Mouse (Mus musculus) lung, postnatal 0 days (tissue): ENCODE measurements at regions not wholly inside any gene's neighbourhood (a gene's known extent, or its start where the extent isn't known, plus 50 kb on each side); places are given as distances from the start of the nearest gene placed in this dataset.
A peak's percentile ranks its signal among the peaks of the same experiment; 100 is the strongest.

Experiments
- ATAC-seq: fragments of 200-750 bp; cut with Nextera tagmentation; 2 replicates; pipeline ENCODE4 v1.8.0; 2017; ENCODE audit warnings: moderate library complexity
- DNase-seq: peaks from one replicate; pipeline ENCODE4 v3.0.0-alpha.2; 2016; ENCODE audit warnings: low spot score
- H3K27ac ChIP-seq: fragments of 300-500 bp; sonication (generic); 2 replicates; pipeline ENCODE4 v1.5.1; 2014; ENCODE audit warnings: antibody characterized with exemption, mild to moderate bottlenecking, low read length, mixed read lengths
- H3K27me3 ChIP-seq: fragments of 300-500 bp; sonication (generic); replicated peaks from 2 replicates; pipeline ENCODE4 v1.6.1; 2014; ENCODE audit warnings: low read length, mixed read lengths; ENCODE audit not compliant: insufficient read depth
- H3K36me3 ChIP-seq: fragments of 300-500 bp; sonication (generic); 2 replicates; pipeline ENCODE4 v1.6.1; 2014; ENCODE audit warnings: low read length, mixed read lengths; ENCODE audit not compliant: insufficient read depth
- H3K4me1 ChIP-seq: fragments of 300-500 bp; sonication (generic); 2 replicates; pipeline ENCODE4 v1.6.1; 2014; ENCODE audit warnings: antibody characterized with exemption, low read depth, low read length, mixed read lengths; ENCODE audit not compliant: insufficient read depth
- H3K4me2 ChIP-seq: fragments of 300-500 bp; sonication (generic); replicated peaks from 2 replicates; pipeline ENCODE4 v1.6.1; 2014; ENCODE audit warnings: low read depth, mild to moderate bottlenecking, low read length, moderate library complexity, mixed read lengths
- H3K4me3 ChIP-seq: fragments of 300-500 bp; sonication (generic); 2 replicates; pipeline ENCODE4 v1.5.1; 2014; ENCODE audit warnings: low read depth, low read length
- H3K9ac ChIP-seq: fragments of 300-500 bp; sonication (generic); replicated peaks from 2 replicates; pipeline ENCODE4 v1.6.1; 2014; ENCODE audit warnings: low read depth, mild to moderate bottlenecking
- H3K9me3 ChIP-seq: fragments of 300-500 bp; sonication (generic); 2 replicates; pipeline ENCODE4 v1.6.1; 2016; ENCODE audit warnings: low read length, mixed read lengths
- CTCF ChIP-seq: IDR thresholded peaks from 2 replicates; pipeline ENCODE4 v1.5.1; 2016; ENCODE audit warnings: antibody characterized with exemption, mild to moderate bottlenecking
- EP300 ChIP-seq: IDR thresholded peaks from 2 replicates; pipeline ENCODE4 v1.6.1; 2016; ENCODE audit warnings: antibody characterized with exemption, mild to moderate bottlenecking, control low read depth
- WGBS: fragments of 180-500 bp; shearing (Covaris S2); extraction: QIAGEN DNeasy Blood & Tissue Kit; methylation state at CpG from one replicate; pipeline ENCODE4 v1.1.7; 2014; 5-methylcytosine and 5-hydroxymethylcytosine counted together

DNA sequence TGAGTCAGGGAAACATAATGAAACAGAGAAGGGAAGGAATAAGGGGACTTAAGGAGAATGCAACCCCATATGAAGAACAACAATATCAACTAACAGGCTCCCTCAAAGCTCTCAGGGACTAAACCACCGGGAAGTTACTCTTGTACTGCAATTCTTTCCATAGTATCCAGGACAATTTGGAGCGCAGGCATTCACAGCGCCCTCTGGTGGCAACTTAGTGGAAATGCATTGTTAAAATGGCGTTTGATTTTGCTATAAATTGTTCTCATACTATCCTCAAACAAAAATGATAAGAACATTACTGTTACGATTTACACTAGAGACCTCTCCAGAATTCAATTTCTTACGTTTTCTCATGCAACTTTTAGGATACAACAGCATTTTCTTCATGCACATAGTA, 1126.1 kb downstream of the Pcdh9 start:
- DNase-seq (no peak), ATAC-seq (no peak)
- no peaks in the 10 kb centered on the region for H3K4me1 ChIP-seq
- no peaks in the 10 kb centered on the region for H3K9me3 ChIP-seq
- 20% methylated on average over 6 of the region's 6 CpGs for WGBS
- no peak overlapping the region for H3K4me3 ChIP-seq
- TF ChIP-seq CTCF (peak; percentile 64), EP300 (no peak)
- no peaks in the 10 kb centered on the region for H3K36me3 ChIP-seq
- H3K27ac ChIP-seq = no peak overlapping the region
- no peak overlapping the region for H3K4me2 ChIP-seq
- no peak overlapping the region for H3K9ac ChIP-seq
- H3K27me3 ChIP-seq = no peaks in the 10 kb centered on the region

DNA sequence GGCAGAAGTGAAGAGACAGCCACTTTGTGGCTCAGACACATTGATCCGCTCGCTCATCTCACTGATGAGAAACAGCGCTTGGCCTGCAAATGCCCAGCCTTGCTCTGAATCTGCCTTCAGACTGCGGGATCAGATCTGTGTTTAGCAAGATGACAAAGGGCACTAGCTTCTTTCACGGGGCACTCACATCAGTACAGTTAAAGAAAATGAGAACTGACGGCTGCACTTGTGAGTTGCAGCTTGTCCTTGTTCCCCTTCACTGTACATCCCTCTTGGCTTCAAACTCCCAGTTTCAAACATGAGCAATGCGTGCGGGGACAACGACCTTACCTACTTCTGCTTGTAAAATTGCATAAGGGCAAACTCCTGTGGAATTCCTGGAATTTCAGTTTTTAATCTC, 1135.8 kb downstream of the Pcdh9 start:
- no peak for DNase-seq
- WGBS = 62% methylated on average over 9 of the region's 9 CpGs
- Histone ChIP-seq H3K27me3 (no peaks in the 10 kb centered on the region), H3K9ac (no peak overlapping the region), H3K27ac (no peak overlapping the region), H3K36me3 (no peaks in the 10 kb centered on the region), H3K9me3 (no peaks in the 10 kb centered on the region), H3K4me1 (no peaks in the 10 kb centered on the region), H3K4me2 (no peak overlapping the region), H3K4me3 (no peak overlapping the region)
- no peak for ATAC-seq
- TF ChIP-seq CTCF = no peak

DNA sequence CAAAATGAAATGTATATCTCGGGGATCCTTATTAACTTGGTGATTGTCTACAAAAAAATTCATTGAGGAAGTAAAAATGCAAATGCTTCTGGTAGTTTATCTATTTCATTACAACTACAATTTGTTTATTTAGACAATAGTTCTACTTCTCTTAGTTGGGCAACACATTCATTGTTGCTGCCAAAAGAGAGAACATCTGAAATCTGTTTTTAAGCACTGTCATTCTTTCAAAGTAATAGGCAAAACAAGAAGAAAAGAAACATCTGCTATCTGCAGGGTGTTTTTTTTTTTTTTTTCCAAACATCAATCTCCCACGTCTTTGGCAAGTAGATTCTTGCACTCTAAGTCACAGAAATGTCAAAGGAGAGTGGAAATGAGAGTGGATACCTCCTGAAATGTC, 1172.8 kb downstream of the Pcdh9 start:
- WGBS = 29% methylated on average over 2 of the region's 2 CpGs
- no peak overlapping the region for H3K27ac ChIP-seq
- TF ChIP-seq EP300 (no peak), CTCF (no peak)
- ATAC-seq (no peak), DNase-seq (peak; percentile 75)
- no peak overlapping the region for H3K9ac ChIP-seq
- no peaks in the 10 kb centered on the region for H3K36me3 ChIP-seq
- no peak overlapping the region for H3K4me2 ChIP-seq
- no peaks in the 10 kb centered on the region for H3K27me3 ChIP-seq
- no peaks in the 10 kb centered on the region for H3K9me3 ChIP-seq
- H3K4me1 ChIP-seq = no peaks in the 10 kb centered on the region
- H3K4me3 ChIP-seq = no peak overlapping the region

DNA sequence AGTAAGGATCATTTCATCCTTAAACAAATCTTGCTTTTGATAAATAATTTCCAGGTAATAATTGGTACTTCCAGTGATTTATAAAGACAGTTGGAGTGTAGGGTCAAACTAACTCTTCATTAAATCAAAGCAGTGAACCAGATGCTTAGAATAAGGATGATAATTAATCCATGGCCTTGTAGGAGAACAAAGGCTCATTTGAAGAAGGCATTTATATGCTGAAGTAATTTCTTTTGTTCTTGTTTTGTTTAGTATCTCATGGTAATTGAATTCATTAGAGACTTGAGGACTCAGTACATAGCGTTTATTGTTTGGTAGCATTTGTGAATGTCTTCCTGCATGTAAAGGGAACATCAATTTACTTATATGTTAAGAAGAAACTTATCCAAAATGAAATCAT, 1202.3 kb downstream of the Pcdh9 start:
- ATAC-seq = no peak
- H3K4me3 ChIP-seq = no peak overlapping the region
- no peak overlapping the region for H3K4me2 ChIP-seq
- H3K27ac ChIP-seq = no peak overlapping the region
- H3K27me3 ChIP-seq = no peaks in the 10 kb centered on the region
- no peak for TF ChIP-seq CTCF
- TF ChIP-seq EP300 = no peak
- DNase-seq = no peak
- H3K4me1 ChIP-seq = no peaks in the 10 kb centered on the region
- WGBS = 88% methylated on average over 1 of the region's 1 CpGs
- no peaks in the 10 kb centered on the region for H3K9me3 ChIP-seq
- H3K36me3 ChIP-seq = no peaks in the 10 kb centered on the region
- no peak overlapping the region for H3K9ac ChIP-seq

DNA sequence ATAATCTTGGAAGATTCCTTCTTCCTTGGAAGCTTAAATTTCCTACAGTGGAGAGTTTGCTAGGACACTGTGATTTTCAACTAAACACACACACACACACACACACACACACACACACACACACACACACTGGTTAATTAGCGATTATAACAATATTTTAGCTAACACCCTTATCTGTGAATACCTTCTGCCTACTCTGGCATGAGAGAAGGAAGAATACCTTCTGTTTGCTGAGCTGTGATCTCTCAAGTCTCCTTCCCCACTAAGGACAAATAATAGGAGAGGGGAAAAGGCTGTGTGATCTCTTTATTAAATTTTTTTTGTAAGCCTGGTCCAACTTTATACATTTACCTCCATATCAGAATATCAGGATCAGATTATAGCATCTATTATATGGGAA, 1203.4 kb downstream of the Pcdh9 start:
- 39% methylated on average over 1 of the region's 1 CpGs for WGBS
- Histone ChIP-seq H3K27ac (no peak overlapping the region), H3K36me3 (no peaks in the 10 kb centered on the region), H3K4me1 (no peaks in the 10 kb centered on the region), H3K27me3 (no peaks in the 10 kb centered on the region), H3K9ac (no peak overlapping the region), H3K4me3 (no peak overlapping the region), H3K4me2 (no peak overlapping the region), H3K9me3 (no peaks in the 10 kb centered on the region)
- ATAC-seq (no peak), DNase-seq (no peak)
- TF ChIP-seq EP300 (no peak), CTCF (no peak)

DNA sequence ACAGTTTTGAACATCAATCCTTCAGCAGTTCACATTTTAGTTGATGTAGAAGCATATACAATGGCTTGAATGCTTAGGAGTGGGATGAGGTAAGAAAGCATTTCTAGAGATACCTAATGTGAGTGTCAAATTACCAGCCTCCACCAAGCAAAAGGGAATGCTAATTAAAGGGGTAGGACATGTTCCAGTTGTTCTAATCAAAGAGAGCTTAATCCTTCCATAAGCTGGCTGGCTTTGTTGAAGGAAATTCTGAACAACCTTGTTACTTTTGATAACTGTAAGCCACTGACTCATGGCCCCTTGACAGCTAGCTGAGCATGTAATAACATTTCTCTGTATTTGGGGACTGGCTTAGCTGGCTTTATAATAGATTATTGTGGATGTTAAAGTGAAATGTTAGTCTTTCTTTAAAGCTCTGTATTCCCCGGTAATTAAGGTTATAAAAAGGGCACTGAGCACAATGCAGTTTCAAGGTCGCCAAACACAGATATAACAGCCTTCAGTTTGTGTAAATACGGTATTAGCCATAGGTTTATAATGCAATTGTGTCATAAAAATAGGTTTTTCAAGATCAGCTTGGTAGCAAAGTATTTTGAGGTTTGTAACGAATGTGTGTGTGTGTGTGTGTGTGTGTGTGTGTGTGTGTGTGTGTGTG, 1211.5 kb downstream of the Pcdh9 start:
- H3K9ac ChIP-seq = no peak overlapping the region
- no peak overlapping the region for H3K4me2 ChIP-seq
- no peaks in the 10 kb centered on the region for H3K9me3 ChIP-seq
- no peaks in the 10 kb centered on the region for H3K27me3 ChIP-seq
- ATAC-seq (no peak), DNase-seq (no peak)
- TF ChIP-seq EP300 (no peak), CTCF (no peak)
- WGBS = 74% methylated on average over 4 of the region's 4 CpGs
- H3K4me3 ChIP-seq = no peak overlapping the region
- H3K4me1 ChIP-seq = no peaks in the 10 kb centered on the region
- no peak overlapping the region for H3K27ac ChIP-seq
- H3K36me3 ChIP-seq = no peaks in the 10 kb centered on the region

DNA sequence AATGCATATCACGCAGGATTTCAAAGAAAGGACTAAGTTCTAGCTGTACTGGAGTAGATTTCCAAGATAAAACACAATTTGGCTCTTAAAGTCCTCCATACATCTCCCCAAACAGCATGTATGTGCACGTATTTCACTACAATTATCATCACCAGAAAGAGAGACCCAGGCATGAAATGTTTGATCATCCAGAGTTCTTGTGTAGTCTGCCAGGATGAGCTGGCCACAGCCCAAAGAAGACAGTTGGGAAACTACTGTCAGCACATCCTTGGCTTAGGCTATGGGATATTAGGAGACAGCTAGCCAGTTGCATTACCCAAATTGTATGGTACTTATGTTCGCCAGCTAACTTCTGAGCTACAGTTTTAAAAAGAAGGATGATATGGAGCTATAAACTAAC, 1216.3 kb downstream of the Pcdh9 start:
- TF ChIP-seq EP300 (no peak), CTCF (no peak)
- DNase-seq = peak; percentile 11
- Histone ChIP-seq H3K4me2 (no peak overlapping the region), H3K4me3 (no peak overlapping the region), H3K27ac (no peak overlapping the region), H3K9me3 (no peaks in the 10 kb centered on the region), H3K36me3 (no peaks in the 10 kb centered on the region), H3K4me1 (no peaks in the 10 kb centered on the region), H3K9ac (no peak overlapping the region), H3K27me3 (no peaks in the 10 kb centered on the region)
- 64% methylated on average over 3 of the region's 3 CpGs for WGBS
- ATAC-seq = no peak
